Mouse (Mus musculus): ENCODE measurements at regions not wholly inside any gene's neighbourhood (a gene's known extent, or its start where the extent isn't known, plus 50 kb on each side); places are given as distances from the start of the nearest gene placed in this dataset.

GRCm38 (mm10) chr7:71507379-71507778 is 156.1 kb upstream of the Gm10295 start:
- no peaks in the 10 kb centered on the region for H3K36me3 ChIP-seq (ENCODE audit: control insufficient read depth, insufficient read depth)
- H3K79me2 ChIP-seq (ENCODE audit: control insufficient read depth, insufficient read depth): no peaks in the 10 kb centered on the region
- no peak overlapping the region for H3K4me2 ChIP-seq (ENCODE audit: low read depth)
- H3K27me3 ChIP-seq (ENCODE audit: control insufficient read depth, insufficient read depth, insufficient read length): no peaks in the 10 kb centered on the region
- H3ac ChIP-seq (ENCODE audit: control insufficient read depth, insufficient read length): no peak overlapping the region
- TF ChIP-seq SRF (IDR thresholded peaks at IDR 0.05; ENCODE audit: control insufficient read depth, insufficient read length, low read depth): no peak
- TF ChIP-seq USF1 (IDR thresholded peaks at IDR 0.05; ENCODE audit: low read depth): no peak
- TF ChIP-seq MYOG (IDR thresholded peaks at IDR 0.05; ENCODE audit: control insufficient read depth in 1 of 3, insufficient read depth in 1 of 3, insufficient read length in 2 of 3, low read depth in 2 of 3): no peak
- TF ChIP-seq CEBPB (IDR thresholded peaks at IDR 0.05; ENCODE audit: insufficient read depth, poor library complexity, severe bottlenecking): no peak
- no peak for TF ChIP-seq POLR2AphosphoS2 (IDR thresholded peaks at IDR 0.05; ENCODE audit: insufficient read length, low read depth)
- no peak for TF ChIP-seq MYOD1 (IDR thresholded peaks at IDR 0.05; ENCODE audit: control insufficient read depth in 1 of 3, insufficient read length in 2 of 3, low read depth in 2 of 3)
- TF ChIP-seq TCF3 (IDR thresholded peaks at IDR 0.05; ENCODE audit: insufficient read length, low read depth): no peak
- TF ChIP-seq MAX (IDR thresholded peaks at IDR 0.05; ENCODE audit: low read depth): no peak
- no peak for TF ChIP-seq TCF12 (IDR thresholded peaks at IDR 0.05; ENCODE audit: insufficient read depth, poor library complexity, severe bottlenecking)
- no peak overlapping the region for H3K4me3 ChIP-seq

GRCm38 (mm10) chr7:71500719-71501118 is 149.4 kb upstream of the Gm10295 start:
- Histone ChIP-seq H3K36me3 (ENCODE audit: control insufficient read depth, insufficient read depth) (no peaks in the 10 kb centered on the region), H3K4me2 (ENCODE audit: low read depth) (no peak overlapping the region), H3K4me3 (no peak overlapping the region), H3K79me2 (ENCODE audit: control insufficient read depth, insufficient read depth) (no peaks in the 10 kb centered on the region), H3K27me3 (ENCODE audit: control insufficient read depth, insufficient read depth, insufficient read length) (no peaks in the 10 kb centered on the region), H3ac (ENCODE audit: control insufficient read depth, insufficient read length) (no peak overlapping the region)
- no peak for TF ChIP-seq POLR2A (IDR thresholded peaks at IDR 0.05; ENCODE audit: insufficient read length, low read depth)
- no peak for TF ChIP-seq E2F4 (IDR thresholded peaks at IDR 0.05; ENCODE audit: insufficient read depth)
- TF ChIP-seq USF1 (IDR thresholded peaks at IDR 0.05; ENCODE audit: low read depth): no peak
- no peak for TF ChIP-seq TCF12 (IDR thresholded peaks at IDR 0.05; ENCODE audit: insufficient read depth, poor library complexity, severe bottlenecking)
- TF ChIP-seq REST (IDR thresholded peaks at IDR 0.05; ENCODE audit: insufficient read depth, insufficient read length): no peak
- TF ChIP-seq MYOG (IDR thresholded peaks at IDR 0.05; ENCODE audit: control insufficient read depth in 1 of 3, insufficient read depth in 1 of 3, insufficient read length in 2 of 3, low read depth in 2 of 3): no peak
- TF ChIP-seq CEBPB (IDR thresholded peaks at IDR 0.05; ENCODE audit: insufficient read depth, poor library complexity, severe bottlenecking): no peak
- TF ChIP-seq MYOD1 (IDR thresholded peaks at IDR 0.05; ENCODE audit: control insufficient read depth in 1 of 3, insufficient read length in 2 of 3, low read depth in 2 of 3): no peak
- TF ChIP-seq MAX (IDR thresholded peaks at IDR 0.05; ENCODE audit: low read depth): no peak
- TF ChIP-seq POLR2AphosphoS2 (IDR thresholded peaks at IDR 0.05; ENCODE audit: insufficient read length, low read depth): no peak
- TF ChIP-seq TCF3 (IDR thresholded peaks at IDR 0.05; ENCODE audit: insufficient read length, low read depth): no peak
- TF ChIP-seq SRF (IDR thresholded peaks at IDR 0.05; ENCODE audit: control insufficient read depth, insufficient read length, low read depth): no peak

GRCm38 (mm10) chr7:71498123-71498522 is 146.8 kb upstream of the Gm10295 start:
- H3K36me3 ChIP-seq (ENCODE audit: control insufficient read depth, insufficient read depth): no peaks in the 10 kb centered on the region

GRCm38 (mm10) chr7:71491128-71491527 is 139.8 kb upstream of the Gm10295 start:
- Histone ChIP-seq H3ac (ENCODE audit: control insufficient read depth, insufficient read length) (no peak overlapping the region), H3K4me3 (no peak overlapping the region), H3K27me3 (ENCODE audit: control insufficient read depth, insufficient read depth, insufficient read length) (no peaks in the 10 kb centered on the region), H3K79me2 (ENCODE audit: control insufficient read depth, insufficient read depth) (no peaks in the 10 kb centered on the region), H3K36me3 (ENCODE audit: control insufficient read depth, insufficient read depth) (no peaks in the 10 kb centered on the region), H3K4me2 (ENCODE audit: low read depth) (no peak overlapping the region)
- no peak for TF ChIP-seq CEBPB (IDR thresholded peaks at IDR 0.05; ENCODE audit: insufficient read depth, poor library complexity, severe bottlenecking)
- TF ChIP-seq TCF12 (IDR thresholded peaks at IDR 0.05; ENCODE audit: insufficient read depth, poor library complexity, severe bottlenecking): no peak
- TF ChIP-seq USF1 (IDR thresholded peaks at IDR 0.05; ENCODE audit: low read depth): no peak
- TF ChIP-seq POLR2AphosphoS2 (IDR thresholded peaks at IDR 0.05; ENCODE audit: insufficient read length, low read depth): no peak
- TF ChIP-seq TCF3 (IDR thresholded peaks at IDR 0.05; ENCODE audit: insufficient read length, low read depth): no peak
- no peak for TF ChIP-seq SRF (IDR thresholded peaks at IDR 0.05; ENCODE audit: control insufficient read depth, insufficient read length, low read depth)
- TF ChIP-seq MAX (IDR thresholded peaks at IDR 0.05; ENCODE audit: low read depth): no peak
- TF ChIP-seq POLR2A (IDR thresholded peaks at IDR 0.05; ENCODE audit: insufficient read length, low read depth): no peak
- no peak for TF ChIP-seq MYOG (IDR thresholded peaks at IDR 0.05; ENCODE audit: control insufficient read depth in 1 of 3, insufficient read depth in 1 of 3, insufficient read length in 2 of 3, low read depth in 2 of 3)
- TF ChIP-seq E2F4 (IDR thresholded peaks at IDR 0.05; ENCODE audit: insufficient read depth): no peak

More at GRCm38 (mm10) chr7:71498123-71498522, 146.8 kb upstream of the Gm10295 start:
- Histone ChIP-seq H3K4me3 (no peak overlapping the region), H3ac (ENCODE audit: control insufficient read depth, insufficient read length) (no peak overlapping the region), H3K4me2 (ENCODE audit: low read depth) (no peak overlapping the region), H3K27me3 (ENCODE audit: control insufficient read depth, insufficient read depth, insufficient read length) (no peaks in the 10 kb centered on the region), H3K79me2 (ENCODE audit: control insufficient read depth, insufficient read depth) (no peaks in the 10 kb centered on the region)
- TF ChIP-seq MYOG (IDR thresholded peaks at IDR 0.05; ENCODE audit: control insufficient read depth in 1 of 3, insufficient read depth in 1 of 3, insufficient read length in 2 of 3, low read depth in 2 of 3): no peak
- TF ChIP-seq CEBPB (IDR thresholded peaks at IDR 0.05; ENCODE audit: insufficient read depth, poor library complexity, severe bottlenecking): no peak
- TF ChIP-seq TCF3 (IDR thresholded peaks at IDR 0.05; ENCODE audit: insufficient read length, low read depth): no peak
- TF ChIP-seq USF1 (IDR thresholded peaks at IDR 0.05; ENCODE audit: low read depth): no peak
- TF ChIP-seq TCF12 (IDR thresholded peaks at IDR 0.05; ENCODE audit: insufficient read depth, poor library complexity, severe bottlenecking): no peak
- no peak for TF ChIP-seq MAX (IDR thresholded peaks at IDR 0.05; ENCODE audit: low read depth)
- no peak for TF ChIP-seq POLR2A (IDR thresholded peaks at IDR 0.05; ENCODE audit: insufficient read length, low read depth)
- no peak for TF ChIP-seq E2F4 (IDR thresholded peaks at IDR 0.05; ENCODE audit: insufficient read depth)
- no peak for TF ChIP-seq SRF (IDR thresholded peaks at IDR 0.05; ENCODE audit: control insufficient read depth, insufficient read length, low read depth)
- TF ChIP-seq REST (IDR thresholded peaks at IDR 0.05; ENCODE audit: insufficient read depth, insufficient read length): no peak
- TF ChIP-seq MYOD1 (IDR thresholded peaks at IDR 0.05; ENCODE audit: control insufficient read depth in 1 of 3, insufficient read length in 2 of 3, low read depth in 2 of 3): no peak
- no peak for TF ChIP-seq POLR2AphosphoS2 (IDR thresholded peaks at IDR 0.05; ENCODE audit: insufficient read length, low read depth)

Data from myocyte (in vitro differentiated cells).